Mouse (Mus musculus) neural tube, embryonic 14.5 days (tissue): ENCODE measurements around the gene Ndrg2. TPM values are rescaled to one million over a fixed set of nuclear protein-coding genes. Genes with fewer than 3 reads are reported as not detected.
"Not testable (repeated sequence)": the region's sequence is repeated elsewhere in the genome, so short reads cannot be mapped to it uniquely, and the experiment has no call there.

Source experiments
- ATAC-seq: fragments of 200-750 bp; cut with Nextera tagmentation; 2 replicates; pipeline ENCODE4 v1.8.0; 2017; ENCODE audit warnings: low read depth, mild to moderate bottlenecking, moderate TSS enrichment, moderate library complexity
- H3K27ac ChIP-seq: fragments of 300-500 bp; sonication (generic); 2 replicates; pipeline ENCODE4 v1.5.1; 2014; ENCODE audit warnings: low read depth, mild to moderate bottlenecking, control low read depth, low read length, moderate library complexity, mixed read lengths
- H3K27me3 ChIP-seq: fragments of 300-500 bp; sonication (generic); 2 replicates; pipeline ENCODE4 v1.6.1; 2014; ENCODE audit warnings: low read length; ENCODE audit not compliant: control insufficient read depth, insufficient read depth
- H3K36me3 ChIP-seq: fragments of 300-500 bp; sonication (generic); 2 replicates; pipeline ENCODE4 v1.6.1; 2014; ENCODE audit warnings: low read length, mixed read lengths; ENCODE audit not compliant: control insufficient read depth, insufficient read depth
- H3K4me1 ChIP-seq: fragments of 300-500 bp; sonication (generic); 2 replicates; pipeline ENCODE4 v1.6.1; 2014; ENCODE audit warnings: low read length; ENCODE audit not compliant: control insufficient read depth, insufficient read depth
- H3K4me2 ChIP-seq: fragments of 300-500 bp; sonication (generic); 2 replicates; pipeline ENCODE4 v1.6.1; 2014; ENCODE audit warnings: mild to moderate bottlenecking, low read depth, low read length, control low read depth
- H3K4me3 ChIP-seq: fragments of 300-500 bp; sonication (generic); 2 replicates; pipeline ENCODE4 v1.5.1; 2014; ENCODE audit warnings: low read depth, low read length, control low read depth, mixed read lengths
- H3K9ac ChIP-seq: fragments of 300-500 bp; sonication (generic); replicated peaks from 2 replicates; pipeline ENCODE4 v1.6.1; 2014; ENCODE audit warnings: low read depth, mild to moderate bottlenecking, control low read depth, low read length, mixed read lengths
- H3K9me3 ChIP-seq: fragments of 300-500 bp; sonication (generic); 2 replicates; pipeline ENCODE4 v1.6.1; 2016; ENCODE audit warnings: low read length; ENCODE audit not compliant: control insufficient read depth
- WGBS: fragments of 180-500 bp; shearing (Covaris S2); extraction: QIAGEN DNeasy Blood & Tissue Kit; methylation state at CpG from one replicate; pipeline ENCODE4 v1.1.7; 2014; 5-methylcytosine and 5-hydroxymethylcytosine counted together
- polyA plus RNA-seq: library from polyadenylated mRNA; unstranded; fragments of >200 nt; fragmentation: Nextera tagmentation; extraction: Ambion mirVana; gene quantifications from 2 replicates; pipeline ENCODE4 v1.2.1, GENCODE M21; 2014

The Ndrg2 gene
- polyA plus RNA-seq, 1 experiment from 2014 or later = 194 TPM

GRCm38 (mm10) chr14:51930824-51931223 lies 16.9 kb upstream of the Ndrg2 start:
- Histone ChIP-seq H3K4me2 (no peak overlapping the region), H3K27ac (0 out of 2 replicates have a peak overlapping the region, but pooled peaks have one; percentile 28), H3K36me3 (no peaks in the 10 kb centered on the region), H3K4me1 (no peaks in the 10 kb centered on the region), H3K9me3 (no peaks in the 10 kb centered on the region), H3K4me3 (no peak overlapping the region), H3K27me3 (no peaks in the 10 kb centered on the region), H3K9ac (no peak overlapping the region)
- WGBS = 37% methylated on average over 5 of the region's 5 CpGs
- peak; percentile 85; the same call in 1 of the 2 replicates for ATAC-seq

- H3K9ac ChIP-seq = no peak overlapping the region
- H3K36me3 ChIP-seq = no peaks in the 10 kb centered on the region
- ATAC-seq = no peak
- no peak overlapping the region for H3K4me2 ChIP-seq
- WGBS = 77% methylated on average over 9 of the region's 9 CpGs
- H3K27ac ChIP-seq = 0 out of 2 replicates have a peak overlapping the region, but pooled peaks have one; percentile 28
- H3K27me3 ChIP-seq = no peaks in the 10 kb centered on the region
- H3K9me3 ChIP-seq = no peaks in the 10 kb centered on the region
- no peak overlapping the region for H3K4me3 ChIP-seq
- no peaks in the 10 kb centered on the region for H3K4me1 ChIP-seq
Measured at GRCm38 (mm10) chr14:51929968-51930367, 16.0 kb upstream of the Ndrg2 start.

GRCm38 (mm10) chr14:51929309-51929943 lies 15.5 kb upstream of the Ndrg2 start:
- H3K4me2 ChIP-seq = no peak overlapping the region
- WGBS = 81% methylated on average over 8 of the region's 8 CpGs
- no peaks in the 10 kb centered on the region for H3K4me1 ChIP-seq
- no peaks in the 10 kb centered on the region for H3K27me3 ChIP-seq
- no peak overlapping the region for H3K4me3 ChIP-seq
- no peak for ATAC-seq
- H3K9me3 ChIP-seq = no peaks in the 10 kb centered on the region
- H3K27ac ChIP-seq = no peak overlapping the region
- no peaks in the 10 kb centered on the region for H3K36me3 ChIP-seq
- no peak overlapping the region for H3K9ac ChIP-seq

GRCm38 (mm10) chr14:51926930-51927329 lies 13.0 kb upstream of the Ndrg2 start:
- H3K4me1 ChIP-seq, H3K9ac ChIP-seq, H3K4me2 ChIP-seq, H3K27ac ChIP-seq, H3K27me3 ChIP-seq, H3K9me3 ChIP-seq, H3K36me3 ChIP-seq, ATAC-seq, H3K4me3 ChIP-seq: not testable (repeated sequence)
- 96% methylated on average over 11 of the region's 11 CpGs for WGBS

- H3K9ac ChIP-seq = no peak overlapping the region
- no peaks in the 10 kb centered on the region for H3K36me3 ChIP-seq
- 88% methylated on average over 4 of the region's 4 CpGs for WGBS
- H3K27me3 ChIP-seq = no peaks in the 10 kb centered on the region
- no peaks in the 10 kb centered on the region for H3K4me1 ChIP-seq
- ATAC-seq = no peak
- no peaks in the 10 kb centered on the region for H3K9me3 ChIP-seq
- no peak overlapping the region for H3K4me3 ChIP-seq
- H3K27ac ChIP-seq = no peak overlapping the region
- H3K4me2 ChIP-seq = no peak overlapping the region
Measured at GRCm38 (mm10) chr14:51923492-51923891, 9.5 kb upstream of the Ndrg2 start.

GRCm38 (mm10) chr14:51922910-51923309 lies 9.0 kb upstream of the Ndrg2 start:
- H3K9me3 ChIP-seq = no peaks in the 10 kb centered on the region
- H3K4me2 ChIP-seq = no peak overlapping the region
- no peak for ATAC-seq
- no peak overlapping the region for H3K4me3 ChIP-seq
- no peak overlapping the region for H3K27ac ChIP-seq
- H3K4me1 ChIP-seq = no peaks in the 10 kb centered on the region
- H3K27me3 ChIP-seq = no peaks in the 10 kb centered on the region
- H3K36me3 ChIP-seq = no peaks in the 10 kb centered on the region
- no peak overlapping the region for H3K9ac ChIP-seq
- 86% methylated on average over 2 of the region's 2 CpGs for WGBS

- Histone ChIP-seq H3K27ac (no peak within 1 kb of the TSS), H3K36me3 (no peaks in the 10 kb centered on the region), H3K4me1 (no peaks in the 10 kb centered on the region), H3K9ac (no peak within 1 kb of the TSS), H3K4me2 (no peak within 1 kb of the TSS), H3K27me3 (no peaks in the 10 kb centered on the region), H3K4me3 (no peak within 1 kb of the TSS), H3K9me3 (no peaks in the 10 kb centered on the region)
- WGBS = 75% methylated on average over 7 of the region's 7 CpGs
- no peak for ATAC-seq
Measured at GRCm38 (mm10) chr14:51922571-51922865, 8.6 kb upstream of the Ndrg2 start, which contains the start of gene Rnase13. Gene Rnase13 (minus strand): TSS chr14:51922773.

GRCm38 (mm10) chr14:51921759-51922570 lies 8.0 kb upstream of the Ndrg2 start:
- Histone ChIP-seq H3K4me3 (no peak overlapping the region), H3K36me3 (no peaks in the 10 kb centered on the region), H3K9me3 (no peaks in the 10 kb centered on the region), H3K27ac (no peak overlapping the region), H3K27me3 (no peaks in the 10 kb centered on the region), H3K4me1 (no peaks in the 10 kb centered on the region), H3K4me2 (no peak overlapping the region), H3K9ac (no peak overlapping the region)
- ATAC-seq = peak; percentile 75
- 77% methylated on average over 16 of the region's 16 CpGs for WGBS

- ATAC-seq = no peak
- Histone ChIP-seq H3K9ac (no peak overlapping the region), H3K4me2 (no peak overlapping the region), H3K27ac (no peak overlapping the region), H3K4me3 (no peak overlapping the region), H3K9me3 (no peaks in the 10 kb centered on the region), H3K4me1 (no peaks in the 10 kb centered on the region), H3K36me3 (no peaks in the 10 kb centered on the region), H3K27me3 (no peaks in the 10 kb centered on the region)
- WGBS = 82% methylated on average over 4 of the region's 4 CpGs
Measured at GRCm38 (mm10) chr14:51918966-51919365, 5.0 kb upstream of the Ndrg2 start.
